Mouse (Mus musculus) heart, embryonic 15.5 days (tissue): ENCODE measurements around the gene Col4a2. TPM values are rescaled to one million over a fixed set of nuclear protein-coding genes. Genes with fewer than 3 reads are reported as not detected.

Experiments
- ATAC-seq: fragments of 200-750 bp; cut with Nextera tagmentation; replicated peaks from 2 replicates; pipeline ENCODE4 v1.8.0; 2017; ENCODE audit warnings: low read depth, moderate TSS enrichment; ENCODE audit not compliant: insufficient number of reproducible peaks, insufficient read depth, low FRiP score
- H3K27ac ChIP-seq: fragments of 300-500 bp; sonication (generic); 2 replicates; pipeline ENCODE4 v1.5.1; 2015; ENCODE audit warnings: mild to moderate bottlenecking, inconsistent platforms
- H3K27me3 ChIP-seq: fragments of 300-500 bp; sonication (generic); 2 replicates; pipeline ENCODE4 v1.6.1; 2015; ENCODE audit warnings: inconsistent platforms
- H3K36me3 ChIP-seq: fragments of 300-500 bp; sonication (generic); 2 replicates; pipeline ENCODE4 v1.6.1; 2015; ENCODE audit warnings: mild to moderate bottlenecking, inconsistent platforms
- H3K4me1 ChIP-seq: fragments of 300-500 bp; sonication (generic); replicated peaks from 2 replicates; pipeline ENCODE4 v1.6.1; 2015; ENCODE audit warnings: inconsistent platforms
- H3K4me2 ChIP-seq: fragments of 300-500 bp; sonication (generic); 2 replicates; pipeline ENCODE4 v1.6.1; 2015; ENCODE audit warnings: inconsistent platforms, mild to moderate bottlenecking, moderate library complexity
- H3K4me3 ChIP-seq: fragments of 300-500 bp; sonication (generic); 2 replicates; pipeline ENCODE4 v1.5.1; 2015; ENCODE audit warnings: mild to moderate bottlenecking, inconsistent platforms
- H3K9ac ChIP-seq: fragments of 300-500 bp; sonication (generic); 2 replicates; pipeline ENCODE4 v1.6.1; 2015; ENCODE audit warnings: mild to moderate bottlenecking, inconsistent platforms
- H3K9me3 ChIP-seq: fragments of 300-500 bp; sonication (generic); replicated peaks from 2 replicates; pipeline ENCODE4 v1.6.1; 2016; ENCODE audit warnings: inconsistent platforms
- WGBS: fragments of 180-500 bp; shearing (Covaris S2); methylation state at CpG from one replicate; pipeline ENCODE4 v1.1.7; 2015; ENCODE audit warnings: mixed read lengths; 5-methylcytosine and 5-hydroxymethylcytosine counted together
- polyA plus RNA-seq: library from polyadenylated mRNA; unstranded; fragments of >200 nt; fragmentation: Nextera tagmentation; extraction: Ambion mirVana; gene quantifications from 2 replicates; pipeline ENCODE4 v1.2.1, GENCODE M21; 2015

The Col4a2 gene
- polyA plus RNA-seq, 1 experiment from 2014 or later: 89.8 TPM

- WGBS: 58% methylated on average over 14 of the region's 14 CpGs
- Histone ChIP-seq H3K9me3 (no peaks in the 10 kb centered on the region), H3K4me3 (no peak overlapping the region), H3K9ac (no peak overlapping the region), H3K36me3 (peaks cover 50% of the 10 kb centered on the region), H3K27me3 (no peaks in the 10 kb centered on the region), H3K27ac (no peak overlapping the region), H3K4me2 (no peak overlapping the region), H3K4me1 (peaks cover 25% of the 10 kb centered on the region)
- ATAC-seq: no peak
These were observed 108.5 kb downstream of the Col4a2 start for GRCm38 (mm10) chr8:11421105-11421504.

- no peaks in the 10 kb centered on the region for H3K9me3 ChIP-seq
- H3K4me2 ChIP-seq: no peak overlapping the region
- no peak overlapping the region for H3K4me3 ChIP-seq
- H3K4me1 ChIP-seq: peaks cover 25% of the 10 kb centered on the region
- peaks cover 49% of the 10 kb centered on the region for H3K36me3 ChIP-seq
- WGBS: 52% methylated on average over 6 of the region's 6 CpGs
- ATAC-seq: no peak
- peak overlapping the region; percentile 37; the same call in 1 of the 2 replicates for H3K27ac ChIP-seq
- H3K27me3 ChIP-seq: no peaks in the 10 kb centered on the region
- no peak overlapping the region for H3K9ac ChIP-seq
These were observed 109.4 kb downstream of the Col4a2 start for GRCm38 (mm10) chr8:11421968-11422367.

- Histone ChIP-seq H3K9ac (no peak overlapping the region), H3K4me2 (no peak overlapping the region), H3K9me3 (no peaks in the 10 kb centered on the region), H3K27me3 (no peaks in the 10 kb centered on the region), H3K36me3 (peaks cover 59% of the 10 kb centered on the region), H3K4me3 (no peak overlapping the region), H3K4me1 (peaks cover 24% of the 10 kb centered on the region), H3K27ac (no peak overlapping the region)
- ATAC-seq: no peak
- 69% methylated on average over 7 of the region's 7 CpGs for WGBS
These were observed 110.5 kb downstream of the Col4a2 start for GRCm38 (mm10) chr8:11423091-11423490.

- H3K9me3 ChIP-seq: no peaks in the 10 kb centered on the region
- H3K9ac ChIP-seq: no peak overlapping the region
- peaks cover 88% of the 10 kb centered on the region for H3K36me3 ChIP-seq
- H3K4me3 ChIP-seq: no peak overlapping the region
- no peak overlapping the region for H3K4me2 ChIP-seq
- no peak overlapping the region for H3K27ac ChIP-seq
- no peaks in the 10 kb centered on the region for H3K27me3 ChIP-seq
- WGBS: 61% methylated on average over 5 of the region's 5 CpGs
- H3K4me1 ChIP-seq: no peaks in the 10 kb centered on the region
- ATAC-seq: no peak
These were observed 118.1 kb downstream of the Col4a2 start for GRCm38 (mm10) chr8:11430688-11431087.

- no peak overlapping the region for H3K4me3 ChIP-seq
- no peak for ATAC-seq
- H3K27me3 ChIP-seq: no peaks in the 10 kb centered on the region
- no peaks in the 10 kb centered on the region for H3K9me3 ChIP-seq
- no peak overlapping the region for H3K9ac ChIP-seq
- peaks cover 89% of the 10 kb centered on the region for H3K36me3 ChIP-seq
- 59% methylated on average over 12 of the region's 12 CpGs for WGBS
- no peak overlapping the region for H3K4me2 ChIP-seq
- H3K4me1 ChIP-seq: no peaks in the 10 kb centered on the region
- no peak overlapping the region for H3K27ac ChIP-seq
These were observed 125.3 kb downstream of the Col4a2 start for GRCm38 (mm10) chr8:11437862-11438261.

GRCm38 (mm10) chr8:11441291-11441690 lies 128.7 kb downstream of the Col4a2 start:
- Histone ChIP-seq H3K9ac (no peak overlapping the region), H3K4me2 (no peak overlapping the region), H3K36me3 (peaks cover 87% of the 10 kb centered on the region), H3K4me3 (no peak overlapping the region), H3K27ac (no peak overlapping the region), H3K4me1 (no peaks in the 10 kb centered on the region), H3K9me3 (no peaks in the 10 kb centered on the region), H3K27me3 (no peaks in the 10 kb centered on the region)
- ATAC-seq: no peak
- WGBS: 78% methylated on average over 6 of the region's 6 CpGs

- Histone ChIP-seq H3K9me3 (no peaks in the 10 kb centered on the region), H3K27ac (no peak overlapping the region), H3K27me3 (no peaks in the 10 kb centered on the region), H3K36me3 (peaks cover 90% of the 10 kb centered on the region), H3K4me2 (no peak overlapping the region), H3K9ac (no peak overlapping the region), H3K4me3 (no peak overlapping the region), H3K4me1 (no peaks in the 10 kb centered on the region)
- ATAC-seq: no peak
- WGBS: 72% methylated on average over 9 of the region's 9 CpGs
These were observed 131.0 kb downstream of the Col4a2 start for GRCm38 (mm10) chr8:11443611-11444010.

GRCm38 (mm10) chr8:11444216-11444615 lies 131.6 kb downstream of the Col4a2 start:
- H3K4me1 ChIP-seq: no peaks in the 10 kb centered on the region
- no peak overlapping the region for H3K4me3 ChIP-seq
- no peak overlapping the region for H3K4me2 ChIP-seq
- no peak overlapping the region for H3K27ac ChIP-seq
- no peak for ATAC-seq
- no peak overlapping the region for H3K9ac ChIP-seq
- H3K9me3 ChIP-seq: no peaks in the 10 kb centered on the region
- 76% methylated on average over 7 of the region's 7 CpGs for WGBS
- no peaks in the 10 kb centered on the region for H3K27me3 ChIP-seq
- peaks cover 91% of the 10 kb centered on the region for H3K36me3 ChIP-seq

- no peak overlapping the region for H3K4me3 ChIP-seq
- 92% methylated on average over 13 of the region's 13 CpGs for WGBS
- peaks cover 75% of the 10 kb centered on the region for H3K36me3 ChIP-seq
- ATAC-seq: no peak
- H3K9me3 ChIP-seq: no peaks in the 10 kb centered on the region
- no peak overlapping the region for H3K9ac ChIP-seq
- H3K4me1 ChIP-seq: peaks cover 11% of the 10 kb centered on the region
- no peak overlapping the region for H3K27ac ChIP-seq
- no peaks in the 10 kb centered on the region for H3K27me3 ChIP-seq
- H3K4me2 ChIP-seq: no peak overlapping the region
These were observed 133.2 kb downstream of the Col4a2 start for GRCm38 (mm10) chr8:11445790-11446189.

GRCm38 (mm10) chr8:11447910-11448570 lies 135.4 kb downstream of the Col4a2 start:
- H3K4me3 ChIP-seq: no peak overlapping the region
- H3K27ac ChIP-seq: no peak overlapping the region
- ATAC-seq: no peak
- H3K4me1 ChIP-seq: peaks cover 20% of the 10 kb centered on the region
- H3K4me2 ChIP-seq: no peak overlapping the region
- peaks cover 55% of the 10 kb centered on the region for H3K36me3 ChIP-seq
- WGBS: 89% methylated on average over 23 of the region's 23 CpGs
- no peak overlapping the region for H3K9ac ChIP-seq
- no peaks in the 10 kb centered on the region for H3K9me3 ChIP-seq
- H3K27me3 ChIP-seq: no peaks in the 10 kb centered on the region

- H3K36me3 ChIP-seq: peaks cover 39% of the 10 kb centered on the region
- no peaks in the 10 kb centered on the region for H3K27me3 ChIP-seq
- WGBS: 11% methylated on average over 8 of the region's 8 CpGs
- H3K9ac ChIP-seq: no peak overlapping the region
- no peak overlapping the region for H3K4me3 ChIP-seq
- no peak overlapping the region for H3K4me2 ChIP-seq
- peak; percentile 63 for ATAC-seq
- H3K9me3 ChIP-seq: no peaks in the 10 kb centered on the region
- H3K4me1 ChIP-seq: peaks cover 20% of the 10 kb centered on the region
- peak overlapping the region; percentile 59 for H3K27ac ChIP-seq
These were observed 137.8 kb downstream of the Col4a2 start for GRCm38 (mm10) chr8:11450184-11451113.
